Comparison of ENCODE assay signal across 26 mouse cellular contexts in genomic region chr12:52318426-52318825, GRCm38 (mm10).
DNase-seq lines count a peak whose midpoint lies in the region; ATAC-seq and TF ChIP-seq lines count a peak whose summit lies in the region.
"Had no signal": no experiment of that assay in that cellular context is flagged by ENCODE, and none has a peak within 500 bp of the region (broad histone marks: within the 10 kb centered on the region; RNA-seq: fewer than 3 reads in every experiment).

No protein-coding gene starts in this region.

- H3K4me3 ChIP-seq in kidney, embryonic 14.5 days (ENCODE audit: low read length), result no peak overlapping the region
- H3K4me3 ChIP-seq in liver, adult 2 months (ENCODE audit: insufficient read depth, low read depth, low read length), result no peak overlapping the region
- H3K4me3 ChIP-seq in liver, embryonic 12.5 days, result no peak overlapping the region
- no peak overlapping the region for H3K4me3 ChIP-seq in limb, embryonic 10.5 days
- H3K4me3 ChIP-seq: forebrain, embryonic 10.5 days; forebrain, embryonic 13.5 days; heart, adult 2 months; heart, embryonic 10.5 days; heart, embryonic 13.5 days had no signal

- no peak for TF ChIP-seq POLR2A in liver, adult 2 months (IDR thresholded peaks at IDR 0.05; ENCODE audit: extremely low read depth, insufficient read depth, low read length)

- H3K9ac ChIP-seq in kidney, embryonic 14.5 days (ENCODE audit: low read depth, low read length), result no peak overlapping the region
- H3K9ac ChIP-seq in liver, adult 2 months (ENCODE audit: low read depth, low read length), result no peak overlapping the region
- H3K9ac ChIP-seq in liver, embryonic 12.5 days, result no peak overlapping the region
- H3K9ac ChIP-seq: forebrain, embryonic 13.5 days; heart, embryonic 13.5 days had no signal

- no peaks in the 10 kb centered on the region for H3K79me2 ChIP-seq in liver, adult 2 months (ENCODE audit: control insufficient read depth, insufficient read depth, low read length)

- DNase-seq in kidney, adult 18-20 months, result peak; percentile 22
- peak; percentile 79 for DNase-seq in liver, adult 2 months (ENCODE audit: extremely low read depth, low read depth, low spot score)
- peak; percentile 23 for DNase-seq in kidney, postnatal 10 days
- no peak for DNase-seq in right cerebral cortex, postnatal 10 days (ENCODE audit: low spot score in 2 of 2)
- no peak for DNase-seq in limb, embryonic 10.5 days (ENCODE audit: low spot score)
- DNase-seq: adrenal gland, postnatal 10 days; adrenal gland, postnatal 36 days; B cell, adult 2 months; cerebellum, adult 18-20 months; cerebellum, adult 9-10 months; cerebellum, postnatal 14 days; gastrocnemius, postnatal 10 days; gastrocnemius, postnatal 36 days; heart, adult 2 months; heart, postnatal 14 days; heart, postnatal 4 days had no signal

- no peak overlapping the region for H3K27ac ChIP-seq in kidney, embryonic 14.5 days (ENCODE audit: low read depth, low read length)
- no peak overlapping the region for H3K27ac ChIP-seq in liver, adult 2 months (replicated peaks; ENCODE audit: insufficient read depth, low read depth, low read length)
- H3K27ac ChIP-seq in liver, embryonic 12.5 days, result no peak overlapping the region
- no peak overlapping the region for H3K27ac ChIP-seq in limb, embryonic 10.5 days
- H3K27ac ChIP-seq: forebrain, embryonic 10.5 days; forebrain, embryonic 13.5 days; heart, adult 2 months; heart, embryonic 10.5 days; heart, embryonic 13.5 days had no signal

- WGBS in kidney, embryonic 14.5 days, result 61% methylated on average over 9 of the region's 9 CpGs
- 44% methylated on average over 9 of the region's 9 CpGs for WGBS in liver, adult 2 months
- WGBS in liver, embryonic 12.5 days (ENCODE audit: insufficient replicate concordance), result 75% methylated on average over 9 of the region's 9 CpGs
- WGBS in limb, embryonic 10.5 days, result 71% methylated on average over 9 of the region's 9 CpGs

- H3K9me3 ChIP-seq in kidney, embryonic 14.5 days (ENCODE audit: control insufficient read depth, low read length), result peaks cover under 1% of the 10 kb centered on the region; the same call in 1 of the 2 replicates
- no peaks in the 10 kb centered on the region for H3K9me3 ChIP-seq in liver, embryonic 12.5 days (replicated peaks)
- no peaks in the 10 kb centered on the region for H3K9me3 ChIP-seq in limb, embryonic 10.5 days (replicated peaks)
- H3K9me3 ChIP-seq: forebrain, embryonic 13.5 days; G1E; heart, embryonic 10.5 days had no signal

- no peaks in the 10 kb centered on the region for H3K27me3 ChIP-seq in kidney, embryonic 14.5 days (ENCODE audit: control insufficient read depth, insufficient read depth, low read length)
- no peaks in the 10 kb centered on the region for H3K27me3 ChIP-seq in liver, adult 2 months (ENCODE audit: control insufficient read depth, insufficient read depth, low read length)
- H3K27me3 ChIP-seq in liver, embryonic 12.5 days (replicated peaks), result no peaks in the 10 kb centered on the region
- no peaks in the 10 kb centered on the region for H3K27me3 ChIP-seq in limb, embryonic 10.5 days (ENCODE audit: low read depth, poor library complexity, severe bottlenecking)
- H3K27me3 ChIP-seq: CH12.LX; forebrain, embryonic 13.5 days; heart, embryonic 13.5 days; Patski had no signal

- no peak overlapping the region for H3K4me2 ChIP-seq in kidney, embryonic 14.5 days (replicated peaks; ENCODE audit: low read depth, low read length)
- no peak overlapping the region for H3K4me2 ChIP-seq in liver, embryonic 12.5 days
- H3K4me2 ChIP-seq: forebrain, embryonic 13.5 days; heart, embryonic 13.5 days had no signal

- ATAC-seq in kidney, embryonic 14.5 days (ENCODE audit: low FRiP score, low TSS enrichment), result no peak
- no peak for ATAC-seq in liver, embryonic 12.5 days
- ATAC-seq: forebrain, embryonic 13.5 days; forebrain, embryonic 16.5 days; Patski had no signal

- no peaks in the 10 kb centered on the region for H3K36me3 ChIP-seq in kidney, embryonic 14.5 days (ENCODE audit: control insufficient read depth, insufficient read depth, low read length)
- no peaks in the 10 kb centered on the region for H3K36me3 ChIP-seq in liver, adult 2 months (ENCODE audit: control insufficient read depth, insufficient read depth, low read length)
- no peaks in the 10 kb centered on the region for H3K36me3 ChIP-seq in liver, embryonic 12.5 days
- H3K36me3 ChIP-seq in limb, embryonic 10.5 days, result no peaks in the 10 kb centered on the region
- H3K36me3 ChIP-seq: forebrain, embryonic 10.5 days; G1E; heart, embryonic 10.5 days; heart, embryonic 13.5 days had no signal

- TF ChIP-seq CTCF in liver, adult 2 months (IDR thresholded peaks at IDR 0.05; ENCODE audit: low read depth, low read length), result no peak

- no peaks in the 10 kb centered on the region for H3K4me1 ChIP-seq in kidney, embryonic 14.5 days (ENCODE audit: control insufficient read depth, insufficient read depth, low read length)
- peaks cover 8% of the 10 kb centered on the region for H3K4me1 ChIP-seq in liver, adult 2 months (ENCODE audit: control insufficient read depth, insufficient read depth, low read length)
- no peaks in the 10 kb centered on the region for H3K4me1 ChIP-seq in liver, embryonic 12.5 days
- H3K4me1 ChIP-seq in limb, embryonic 10.5 days, result peaks cover 18% of the 10 kb centered on the region
- H3K4me1 ChIP-seq: forebrain, embryonic 13.5 days; heart, embryonic 10.5 days; heart, embryonic 13.5 days had no signal

Comparison
In these comparisons a context has a peak if more than half of its experiments do, and no peak if none do; other contexts are left out.
1. DNase-seq: peak in kidney, adult 18-20 months (single experiment), liver, adult 2 months (single experiment) and kidney, postnatal 10 days (single experiment); none in right cerebral cortex, postnatal 10 days (0 of 2) and limb, embryonic 10.5 days (single experiment).